7 mouse cellular contexts compared by ENCODE assay signal in the genomic region with DNA sequence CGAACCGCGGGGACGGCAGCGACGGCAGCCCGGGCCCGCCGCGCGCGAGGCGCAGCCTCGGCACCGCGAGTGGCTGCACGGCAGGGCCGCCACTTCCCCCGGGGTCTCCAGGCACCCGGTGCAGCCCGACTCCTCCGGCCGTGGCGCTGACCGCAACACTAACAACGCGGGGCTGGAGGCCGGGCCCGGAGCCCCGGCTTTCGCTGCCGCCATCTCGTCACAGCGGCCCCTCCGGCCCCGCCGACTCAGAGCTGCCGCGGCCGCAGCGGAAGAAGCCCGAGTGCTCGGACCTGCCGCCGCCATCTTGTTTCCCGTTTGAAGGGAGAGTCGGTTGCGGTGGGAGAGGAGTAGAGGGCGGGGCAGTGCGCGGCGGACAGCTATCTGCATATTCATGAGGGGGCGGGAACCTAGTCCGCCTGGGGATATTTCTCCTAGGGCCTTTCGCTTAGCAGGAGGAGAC. TPM values are rescaled to one million over a fixed set of nuclear protein-coding genes. Genes with fewer than 3 reads are reported as not detected.
DNase-seq lines count a peak whose midpoint lies in the region; ATAC-seq lines count a peak whose summit lies in the region.

Gene Rnf169, minus strand, starts transcription at position 317 of the 460 bp plus-strand sequence.

- peak within 1 kb of the TSS; percentile 61 for H3K4me2 ChIP-seq in embryonic facial prominence, embryonic 12.5 days (replicated peaks)
- peak within 1 kb of the TSS; percentile 73 for H3K4me2 ChIP-seq in limb, embryonic 13.5 days (replicated peaks)
- H3K4me2 ChIP-seq in midbrain, embryonic 16.5 days (ENCODE audit: low read length), result peak within 1 kb of the TSS; percentile 91

- DNase-seq in adrenal gland, postnatal 25 days, result peak; percentile 90
- peak; percentile 93 to 97 for DNase-seq in heart, adult 18-20 months
- DNase-seq in kidney, adult 8-10 months, result peak; percentile 95
- DNase-seq in spleen, postnatal 10 days (ENCODE audit: low spot score in 2 of 2), result peak; percentile 81 to 93

- under 1% methylated on average over 55 of the region's 55 CpGs for WGBS in embryonic facial prominence, embryonic 12.5 days
- under 1% methylated on average over 55 of the region's 55 CpGs for WGBS in limb, embryonic 13.5 days
- WGBS in midbrain, embryonic 16.5 days, result under 1% methylated on average over 38 of the region's 55 CpGs

- peak within 1 kb of the TSS; percentile 95 for H3K4me3 ChIP-seq in embryonic facial prominence, embryonic 12.5 days
- peak within 1 kb of the TSS; percentile 98 for H3K4me3 ChIP-seq in limb, embryonic 13.5 days
- peak within 1 kb of the TSS; percentile 95 for H3K4me3 ChIP-seq in midbrain, embryonic 16.5 days (ENCODE audit: low read depth, low read length)

- peak within 1 kb of the TSS; percentile 93 for H3K27ac ChIP-seq in embryonic facial prominence, embryonic 12.5 days
- H3K27ac ChIP-seq in limb, embryonic 13.5 days, result peak within 1 kb of the TSS; percentile 98
- peak within 1 kb of the TSS; percentile 97 for H3K27ac ChIP-seq in midbrain, embryonic 16.5 days (ENCODE audit: low read length)

- no peaks in the 10 kb centered on the region for H3K9me3 ChIP-seq in embryonic facial prominence, embryonic 12.5 days
- H3K9me3 ChIP-seq in limb, embryonic 13.5 days, result peaks cover 6% of the 10 kb centered on the region; the same call in 1 of the 2 replicates
- no peaks in the 10 kb centered on the region for H3K9me3 ChIP-seq in midbrain, embryonic 16.5 days (replicated peaks; ENCODE audit: control insufficient read depth, low read length, poor library complexity, severe bottlenecking)

- ATAC-seq in embryonic facial prominence, embryonic 12.5 days (ENCODE audit: insufficient number of reproducible peaks, insufficient read depth, low FRiP score, low TSS enrichment), result peak; percentile 88
- ATAC-seq in limb, embryonic 13.5 days (ENCODE audit: low FRiP score, low read depth), result peak; percentile 93
- peak; percentile 94 for ATAC-seq in midbrain, embryonic 16.5 days

- peak within 1 kb of the TSS; percentile 90 for H3K9ac ChIP-seq in embryonic facial prominence, embryonic 12.5 days
- peak within 1 kb of the TSS; percentile 99 for H3K9ac ChIP-seq in limb, embryonic 13.5 days
- peak within 1 kb of the TSS; percentile 96 for H3K9ac ChIP-seq in midbrain, embryonic 16.5 days (ENCODE audit: low read depth, low read length)

- H3K36me3 ChIP-seq in embryonic facial prominence, embryonic 12.5 days, result no peaks in the 10 kb centered on the region
- no peaks in the 10 kb centered on the region for H3K36me3 ChIP-seq in limb, embryonic 13.5 days
- no peaks in the 10 kb centered on the region for H3K36me3 ChIP-seq in midbrain, embryonic 16.5 days (ENCODE audit: control insufficient read depth, insufficient read depth, low read length)

- H3K27me3 ChIP-seq in embryonic facial prominence, embryonic 12.5 days, result no peaks in the 10 kb centered on the region
- no peaks in the 10 kb centered on the region for H3K27me3 ChIP-seq in limb, embryonic 13.5 days
- no peaks in the 10 kb centered on the region for H3K27me3 ChIP-seq in midbrain, embryonic 16.5 days (ENCODE audit: control insufficient read depth, insufficient read depth, low read depth, low read length)

- H3K4me1 ChIP-seq in embryonic facial prominence, embryonic 12.5 days, result peaks cover 16% of the 10 kb centered on the region
- H3K4me1 ChIP-seq in limb, embryonic 13.5 days, result peaks cover 29% of the 10 kb centered on the region
- H3K4me1 ChIP-seq in midbrain, embryonic 16.5 days (ENCODE audit: control insufficient read depth, insufficient read depth, low read length), result peaks cover 21% of the 10 kb centered on the region

RNA-seq across cellular contexts. Expression of gene Rnf169, which starts in this region (rescaled TPM):
- 16.8 and 19.8 TPM in 2 replicates for total RNA-seq in adrenal gland, postnatal 25 days (2021)
- 7.6 and 8.1 TPM in 2 replicates for polyA plus RNA-seq in embryonic facial prominence, embryonic 12.5 days (2016; fragmentation: Nextera tagmentation; extraction: Ambion mirVana)
- 10 to 100 TPM; 10.6 to 11.3 TPM for total RNA-seq in heart, adult 18-20 months (2021)
- polyA plus RNA-seq in limb, embryonic 13.5 days (2015; fragmentation: Nextera tagmentation; extraction: Ambion mirVana), result 6.4 and 6.6 TPM in 2 replicates
- polyA plus RNA-seq in midbrain, embryonic 16.5 days (2015; fragmentation: Nextera tagmentation; extraction: Ambion mirVana), result 4.3 and 4.4 TPM in 2 replicates

Comparison
In these comparisons a context has a peak if more than half of its experiments do, and no peak if none do; other contexts are left out.
1. Peak in every context shown above with its lines: DNase-seq, ATAC-seq, H3K4me3 ChIP-seq and H3K27ac ChIP-seq.